Mouse (Mus musculus) brown adipose tissue, adult 24 weeks (tissue): Measurements from ENCODE around the gene Samhd1. TPM values are rescaled to one million over a fixed set of nuclear protein-coding genes. Genes with fewer than 3 reads are reported as not detected.

ENCODE experiments used
- H3K27ac ChIP-seq: fragments of 200-500 bp; replicated peaks from 2 replicates; pipeline ENCODE4 v1.5.1; 2012; ENCODE audit warnings: low read depth, mild to moderate bottlenecking, low read length
- H3K4me1 ChIP-seq: fragments of 200-500 bp; 2 replicates; pipeline ENCODE4 v1.6.1; 2012; ENCODE audit warnings: low read length, mixed read lengths; ENCODE audit not compliant: control insufficient read depth, insufficient read depth, insufficient read length
- H3K4me3 ChIP-seq: fragments of 200-500 bp; 2 replicates; pipeline ENCODE4 v1.5.1; 2012; ENCODE audit warnings: low read depth, mild to moderate bottlenecking, low read length, moderate library complexity; ENCODE audit not compliant: insufficient read depth
- polyA plus RNA-seq: library from polyadenylated mRNA; stranded (reverse); fragments of >200 nt; gene quantifications from 2 replicates; pipeline ENCODE4 v1.2.4, GENCODE M21; 2012; ENCODE audit not compliant: missing spikeins, insufficient read depth, insufficient read length

Gene Samhd1
- polyA plus RNA-seq, 1 experiment = 14.9 TPM

- H3K27ac ChIP-seq = no peak overlapping the region
- no peak overlapping the region for H3K4me3 ChIP-seq
- no peaks in the 10 kb centered on the region for H3K4me1 ChIP-seq
Measured at GRCm38 (mm10) chr2:157145173-157145572, 10.1 kb upstream of the Samhd1 start.

DNA sequence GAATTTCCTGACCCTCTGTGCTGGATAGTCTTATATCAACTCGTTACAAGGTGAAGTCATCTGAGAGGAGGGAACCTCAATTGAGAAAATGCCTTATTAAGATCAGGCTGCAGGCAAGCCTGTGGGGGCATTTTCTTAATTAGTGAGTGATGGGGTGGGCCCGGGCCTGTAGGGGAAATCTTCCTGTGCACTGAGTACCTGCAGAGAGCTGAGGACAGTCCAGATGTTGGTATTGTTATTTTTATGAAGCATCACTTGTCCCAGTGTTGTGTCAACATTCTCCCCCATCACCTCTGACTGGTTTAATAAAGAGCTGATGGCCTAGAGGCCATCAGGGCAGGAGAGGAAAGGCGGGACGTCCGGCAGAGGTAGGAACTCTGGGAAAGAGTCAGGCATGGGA lies 9.1 kb upstream of the Samhd1 start:
- no peak overlapping the region for H3K27ac ChIP-seq

DNA sequence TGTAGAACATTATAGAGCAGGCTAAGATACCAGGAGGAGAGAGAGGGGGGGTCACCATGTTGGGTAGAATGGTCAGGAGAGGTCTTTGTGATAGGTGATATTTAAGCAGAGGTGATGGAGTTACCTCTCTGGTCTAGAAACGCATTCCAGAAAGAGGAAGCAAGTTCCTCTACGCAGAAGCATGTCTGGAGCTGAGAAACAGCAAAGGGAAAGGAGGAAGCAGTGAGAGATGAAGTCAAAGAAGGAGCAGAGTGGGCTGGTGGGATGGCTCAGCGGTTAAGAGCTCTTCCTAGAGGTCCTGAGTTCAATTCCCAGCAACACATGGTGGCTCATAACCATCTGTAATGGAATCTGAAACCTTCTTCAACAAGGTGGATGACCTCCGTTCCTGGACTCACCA lies 6.9 kb upstream of the Samhd1 start:
- no peak overlapping the region for H3K4me3 ChIP-seq
- no peak overlapping the region for H3K27ac ChIP-seq

More for the DNA sequence above, 9.1 kb upstream of the Samhd1 start:
- no peak overlapping the region for H3K4me3 ChIP-seq
- no peaks in the 10 kb centered on the region for H3K4me1 ChIP-seq

GRCm38 (mm10) chr2:157139251-157139802 lies 4.3 kb upstream of the Samhd1 start:
- H3K27ac ChIP-seq = no peak overlapping the region
- H3K4me1 ChIP-seq = no peaks in the 10 kb centered on the region
- no peak overlapping the region for H3K4me3 ChIP-seq

More for the DNA sequence above, 6.9 kb upstream of the Samhd1 start:
- no peaks in the 10 kb centered on the region for H3K4me1 ChIP-seq

DNA sequence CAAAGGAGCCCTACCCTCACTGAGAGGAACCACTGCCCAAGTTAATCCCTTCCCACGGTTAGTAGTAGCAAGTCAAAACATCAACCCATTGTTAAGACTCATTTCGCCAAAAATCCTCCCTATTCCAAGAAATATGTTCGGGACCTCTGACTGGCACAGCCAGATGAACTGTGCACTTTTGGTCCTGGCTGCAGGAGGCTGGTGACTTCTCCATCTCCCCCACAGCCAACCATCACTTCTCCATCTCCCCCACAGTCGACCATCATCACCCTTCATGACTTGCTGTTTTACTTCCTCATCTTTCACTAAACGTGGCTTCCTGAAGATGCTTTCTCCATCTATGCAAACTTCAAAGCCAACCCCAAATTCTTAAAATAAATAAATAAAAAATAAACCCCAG lies 3.7 kb upstream of the Samhd1 start:
- no peak overlapping the region for H3K4me3 ChIP-seq
- no peaks in the 10 kb centered on the region for H3K4me1 ChIP-seq
- no peak overlapping the region for H3K27ac ChIP-seq

DNA sequence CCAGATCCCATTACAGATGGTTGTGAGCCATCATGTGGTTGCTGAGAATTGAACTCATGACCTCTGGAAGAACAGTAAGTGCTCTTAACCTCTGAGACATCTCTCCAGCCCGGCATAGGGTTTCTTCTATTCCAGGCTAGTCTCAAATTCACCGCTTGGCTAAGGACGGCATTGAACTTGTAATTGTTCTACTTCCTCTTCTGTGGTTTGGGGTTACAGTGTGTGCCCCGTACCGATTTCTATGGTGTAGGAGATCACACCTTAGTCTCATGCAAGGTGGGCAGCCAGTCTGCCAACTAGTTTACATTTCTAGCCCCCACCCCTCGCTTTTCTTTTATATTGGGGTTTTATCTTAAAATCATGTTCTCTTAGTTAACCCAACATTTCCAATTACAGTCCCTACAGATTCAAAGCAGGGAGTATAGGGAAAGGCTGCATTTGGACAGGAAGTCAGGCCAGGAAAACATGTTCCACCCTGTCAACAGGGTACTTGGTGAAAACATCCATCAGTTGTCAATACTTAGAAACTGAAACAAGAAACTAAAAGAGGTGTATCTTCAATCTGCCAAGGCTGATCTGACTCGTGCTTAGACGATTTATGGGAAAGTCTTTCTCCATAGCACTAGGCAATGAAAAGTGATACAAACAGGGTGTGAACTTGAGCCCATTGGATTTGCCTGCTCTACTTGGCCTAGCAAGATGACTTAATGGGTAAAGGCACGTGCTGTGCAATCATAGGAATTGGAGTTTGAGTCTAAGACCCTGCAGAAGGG lies 3.1 kb upstream of the Samhd1 start:
- H3K27ac ChIP-seq = no peak overlapping the region
- no peaks in the 10 kb centered on the region for H3K4me1 ChIP-seq
- H3K4me3 ChIP-seq = no peak overlapping the region

DNA sequence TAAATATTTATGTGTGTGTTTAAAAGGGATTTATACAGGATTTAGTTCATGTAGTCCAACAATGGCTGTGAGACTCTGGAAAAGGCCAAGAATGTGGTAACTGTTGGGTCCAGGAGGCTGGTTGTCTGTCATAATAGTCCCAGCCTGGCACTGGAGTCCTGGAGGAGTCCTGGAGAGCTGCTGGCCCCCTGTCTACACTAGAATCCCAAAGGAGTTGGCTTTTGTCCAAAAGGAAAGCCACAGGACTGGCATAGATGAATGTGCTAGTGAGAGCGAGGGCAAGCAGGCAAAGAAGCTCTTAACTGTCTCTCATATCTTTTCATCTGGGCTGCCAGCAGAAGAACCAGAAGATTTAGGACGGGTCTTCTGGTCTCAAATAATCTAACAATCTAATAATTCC lies 1.6 kb upstream of the Samhd1 start:
- Histone ChIP-seq H3K4me3 (no peak overlapping the region), H3K27ac (no peak overlapping the region), H3K4me1 (peaks cover 4% of the 10 kb centered on the region; the same call in 1 of the 2 replicates)

- Histone ChIP-seq H3K4me3 (no peak overlapping the region), H3K27ac (no peak overlapping the region), H3K4me1 (peaks cover 4% of the 10 kb centered on the region; the same call in 1 of the 2 replicates)
Measured at GRCm38 (mm10) chr2:157136176-157136575, 1.1 kb upstream of the Samhd1 start.

GRCm38 (mm10) chr2:157135529-157136120 lies 560 bp upstream of the Samhd1 start:
- Histone ChIP-seq H3K4me1 (peaks cover 4% of the 10 kb centered on the region; the same call in 1 of the 2 replicates), H3K4me3 (peak overlapping the region; percentile 52), H3K27ac (peak overlapping the region; percentile 88)

DNA sequence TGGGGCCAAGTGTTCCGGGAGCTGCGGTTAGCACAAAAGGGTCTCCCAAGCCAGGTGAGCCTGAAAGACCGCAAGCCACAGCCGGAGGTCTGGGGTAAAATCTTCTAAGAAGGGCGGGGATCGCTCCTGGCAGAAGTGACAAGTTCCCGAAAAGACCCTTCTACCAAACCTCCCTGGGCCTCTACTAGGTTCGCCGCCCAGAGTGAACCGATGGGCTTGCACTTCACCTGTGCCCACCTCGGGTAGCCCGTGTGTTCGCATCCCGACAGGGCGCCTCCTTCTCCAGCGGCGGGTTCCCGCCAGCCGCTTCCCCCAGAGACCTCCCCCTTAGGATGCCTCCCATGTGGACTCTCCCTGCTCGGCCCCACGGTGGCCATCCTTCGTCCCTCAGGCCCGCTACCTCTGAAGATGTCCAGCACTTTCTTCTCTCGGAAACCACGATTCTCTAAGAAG lies 560 bp downstream of the Samhd1 start:
- Histone ChIP-seq H3K4me3 (peak overlapping the region; percentile 95), H3K27ac (peak overlapping the region; percentile 48), H3K4me1 (peaks cover 4% of the 10 kb centered on the region; the same call in 1 of the 2 replicates)

DNA sequence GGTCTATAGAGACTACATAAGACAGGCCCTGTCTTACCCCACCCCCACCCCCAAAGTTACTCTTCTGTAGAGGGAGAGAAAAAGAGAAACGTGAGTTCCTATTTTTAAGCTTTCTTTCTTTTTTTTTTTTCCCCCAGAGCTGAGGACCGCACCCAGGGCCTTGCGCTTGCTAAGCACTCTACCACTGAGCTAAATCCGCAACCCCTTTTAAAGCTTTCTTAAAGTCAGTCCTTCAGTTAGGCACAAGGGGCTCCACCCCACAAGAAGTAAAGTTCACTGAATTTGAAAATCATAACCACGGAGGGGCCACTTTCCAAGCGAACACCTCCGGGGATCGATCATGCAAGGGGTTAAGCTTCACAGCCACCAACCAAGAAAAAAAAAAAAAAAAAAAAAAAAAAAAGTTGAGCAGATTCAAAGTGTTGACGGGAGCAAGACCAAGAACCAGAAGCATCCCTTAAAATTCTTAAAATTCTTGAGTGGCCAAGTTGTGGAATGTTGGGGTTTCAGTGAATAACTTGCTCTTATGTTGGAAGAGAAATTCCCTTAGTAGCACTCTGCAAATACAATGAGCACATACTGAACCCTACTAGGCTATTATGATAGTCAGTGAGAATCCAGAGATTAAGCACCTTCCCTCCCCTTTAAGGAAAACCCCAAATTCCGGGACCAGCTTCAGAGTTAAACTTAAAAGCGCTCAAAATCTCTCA lies 1.1 kb downstream of the Samhd1 start:
- Histone ChIP-seq H3K27ac (peak overlapping the region; percentile 48), H3K4me3 (peak overlapping the region; percentile 95), H3K4me1 (peaks cover 4% of the 10 kb centered on the region; the same call in 1 of the 2 replicates)

GRCm38 (mm10) chr2:157132686-157133540 lies 2.2 kb downstream of the Samhd1 start:
- Histone ChIP-seq H3K27ac (peak overlapping the region; percentile 46; the same call in 1 of the 2 replicates), H3K4me1 (peaks cover 4% of the 10 kb centered on the region; the same call in 1 of the 2 replicates), H3K4me3 (peak overlapping the region; percentile 28)

DNA sequence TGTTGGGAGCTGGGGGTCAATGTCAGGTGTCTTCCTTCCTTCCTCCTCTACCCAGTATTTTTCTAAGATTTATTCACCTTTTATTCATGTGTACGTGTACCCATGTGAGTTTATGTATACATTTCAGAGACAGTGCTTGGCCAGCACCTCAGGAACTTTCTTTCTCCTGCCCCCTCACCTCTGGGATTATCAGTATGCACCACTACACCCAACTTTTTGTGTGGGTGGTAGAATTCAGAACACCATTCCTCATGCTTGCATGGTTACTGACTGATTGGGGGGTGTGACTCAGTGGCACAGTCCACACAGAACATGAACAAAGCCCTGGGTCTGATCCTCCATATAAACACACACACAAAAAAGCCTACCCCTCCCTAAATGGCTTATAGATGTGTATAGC lies 3.0 kb downstream of the Samhd1 start:
- Histone ChIP-seq H3K27ac (peak overlapping the region; percentile 47), H3K4me1 (peaks cover 4% of the 10 kb centered on the region; the same call in 1 of the 2 replicates), H3K4me3 (peak overlapping the region; percentile 17; the same call in 1 of the 2 replicates)

- Histone ChIP-seq H3K4me1 (peaks cover 4% of the 10 kb centered on the region; the same call in 1 of the 2 replicates), H3K27ac (peak overlapping the region; percentile 62), H3K4me3 (peak overlapping the region; percentile 30)
Measured at GRCm38 (mm10) chr2:157130813-157131514, 4.1 kb downstream of the Samhd1 start.
